Mouse (Mus musculus): ENCODE data around the gene C9. TPM values are rescaled to one million over a fixed set of nuclear protein-coding genes. Genes with fewer than 3 reads are reported as not detected.

C9 gene
- polyA plus RNA-seq, 1 experiment from 2014 or later: not detected

DNA sequence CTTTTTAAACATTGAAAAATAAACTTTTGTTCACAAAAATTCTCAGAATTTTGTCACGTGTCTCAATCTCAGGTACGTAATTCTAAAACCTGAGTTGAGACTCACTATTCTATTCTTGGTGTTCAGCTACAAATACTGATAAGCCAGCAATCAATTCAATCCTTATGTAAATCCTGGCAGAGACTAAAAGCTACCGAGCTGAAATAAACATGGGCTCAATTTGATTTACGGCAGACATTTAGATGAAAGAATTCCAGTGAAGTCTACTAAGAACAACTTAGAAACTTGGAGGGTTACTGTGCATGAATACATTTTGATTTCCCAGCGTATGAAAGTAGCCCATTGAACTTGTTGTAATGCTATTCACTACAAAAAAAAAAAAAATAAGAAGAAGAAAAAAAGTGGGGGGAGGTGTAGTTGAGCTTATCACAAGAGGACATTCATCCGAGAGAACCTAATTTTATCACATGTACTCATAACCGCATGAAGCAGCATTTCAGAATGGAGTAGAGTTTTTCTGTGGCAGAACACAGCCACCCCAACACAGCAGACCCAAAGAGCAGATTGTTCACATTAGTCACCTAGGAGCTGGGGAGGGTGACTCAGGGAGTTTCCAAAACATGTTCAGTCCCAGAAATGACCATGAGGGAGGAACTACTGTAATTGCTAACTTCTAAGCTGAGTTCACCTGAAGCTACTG, 94.7 kb downstream of the C9 start:
- WGBS: 50% methylated on average over 7 of the region's 7 CpGs
- H3K9me3 ChIP-seq: no peaks in the 10 kb centered on the region
- H3K27me3 ChIP-seq: no peaks in the 10 kb centered on the region
- no peak overlapping the region for H3K9ac ChIP-seq
- no peak overlapping the region for H3K4me3 ChIP-seq
- ATAC-seq (ENCODE audit: insufficient number of reproducible peaks, low FRiP score, low TSS enrichment, low read depth): no peak
- H3K4me2 ChIP-seq: no peak overlapping the region
- H3K27ac ChIP-seq: no peak overlapping the region
- no peaks in the 10 kb centered on the region for H3K36me3 ChIP-seq
- peaks cover 2% of the 10 kb centered on the region; the same call in 1 of the 2 replicates for H3K4me1 ChIP-seq

Other genes starting within 250 kb of the C9 start
- gene Dab2, start 145.5 kb upstream of the C9 start, polyA plus RNA-seq (2015; fragmentation: Nextera tagmentation; extraction: Ambion mirVana): 84.6 and 87.2 TPM in 2 replicates
- 10.3 and 13.0 TPM in 2 replicates for gene Fyb, start 77.5 kb downstream of the C9 start, polyA plus RNA-seq (2015; fragmentation: Nextera tagmentation; extraction: Ambion mirVana)